Mouse (Mus musculus) myocyte (in vitro differentiated cells): ENCODE measurements around the gene C1qc. TPM values are rescaled to one million over a fixed set of nuclear protein-coding genes. Genes with fewer than 3 reads are reported as not detected.

ENCODE experiments used
- H3K27me3 ChIP-seq: one replicate; pipeline ENCODE4 v1.6.1; 2011; ENCODE audit not compliant: control insufficient read depth, insufficient read depth, insufficient read length
- H3K36me3 ChIP-seq: one replicate; pipeline ENCODE4 v1.6.1; 2011; ENCODE audit not compliant: control insufficient read depth, insufficient read depth
- H3K4me2 ChIP-seq: one replicate; pipeline ENCODE4 v1.6.1; 2011; ENCODE audit warnings: low read depth, control low read depth
- H3K4me3 ChIP-seq: one replicate; pipeline ENCODE4 v1.5.1; 2011; ENCODE audit warnings: mild to moderate bottlenecking, control low read depth, moderate library complexity
- H3K79me2 ChIP-seq: one replicate; pipeline ENCODE4 v1.6.1; 2011; ENCODE audit not compliant: control insufficient read depth, insufficient read depth
- H3ac ChIP-seq: one replicate; pipeline ENCODE4 v1.6.1; 2011; ENCODE audit not compliant: control insufficient read depth, insufficient read length
- CEBPB ChIP-seq: IDR thresholded peaks from 2 replicates; pipeline ENCODE4 v1.6.1; 2011; ENCODE audit warnings: mild to moderate bottlenecking, moderate library complexity; ENCODE audit not compliant: poor library complexity, insufficient read depth, severe bottlenecking
- E2F4 ChIP-seq: IDR thresholded peaks from one replicate; pipeline ENCODE4 v1.6.1; 2011; ENCODE audit warnings: mild to moderate bottlenecking, control low read depth, moderate library complexity; ENCODE audit not compliant: insufficient read depth
- MAX ChIP-seq: IDR thresholded peaks from one replicate; pipeline ENCODE4 v1.6.1; 2011; ENCODE audit warnings: low read depth, mild to moderate bottlenecking, control low read depth
- MYOD1 ChIP-seq, 3 experiments: IDR thresholded peaks; one replicate each; pipeline ENCODE4 v1.6.1; 2011; ENCODE audit warnings: control low read depth in 2 of 3, low read depth in 2 of 3, mild to moderate bottlenecking in 2 of 3, moderate library complexity in 1 of 3; ENCODE audit not compliant: insufficient read length in 2 of 3, control insufficient read depth in 1 of 3
- MYOG ChIP-seq, 3 experiments: IDR thresholded peaks; one replicate each; pipeline ENCODE4 v1.6.1; 2011; ENCODE audit warnings: control low read depth in 2 of 3, low read depth in 2 of 3, mild to moderate bottlenecking in 2 of 3; ENCODE audit not compliant: insufficient read length in 2 of 3, control insufficient read depth in 1 of 3, insufficient read depth in 1 of 3
- POLR2A ChIP-seq: IDR thresholded peaks from one replicate; pipeline ENCODE4 v1.6.1; 2011; ENCODE audit warnings: low read depth, mild to moderate bottlenecking, control low read depth, moderate library complexity; ENCODE audit not compliant: insufficient read length
- POLR2AphosphoS2 ChIP-seq: IDR thresholded peaks from one replicate; pipeline ENCODE4 v1.6.1; 2011; ENCODE audit warnings: low read depth, control low read depth; ENCODE audit not compliant: insufficient read length
- REST ChIP-seq: IDR thresholded peaks from one replicate; pipeline ENCODE4 v1.6.1; 2011; ENCODE audit warnings: mild to moderate bottlenecking, control low read depth, moderate library complexity; ENCODE audit not compliant: insufficient read depth, insufficient read length
- SRF ChIP-seq: IDR thresholded peaks from one replicate; pipeline ENCODE4 v1.6.1; 2011; ENCODE audit warnings: low read depth; ENCODE audit not compliant: control insufficient read depth, insufficient read length
- TCF12 ChIP-seq: IDR thresholded peaks from one replicate; pipeline ENCODE4 v1.6.1; 2011; ENCODE audit warnings: mild to moderate bottlenecking, control low read depth; ENCODE audit not compliant: poor library complexity, insufficient read depth, severe bottlenecking
- TCF3 ChIP-seq: IDR thresholded peaks from one replicate; pipeline ENCODE4 v1.6.1; 2011; ENCODE audit warnings: low read depth, control low read depth; ENCODE audit not compliant: insufficient read length
- USF1 ChIP-seq: IDR thresholded peaks from one replicate; pipeline ENCODE4 v1.6.1; 2011; ENCODE audit warnings: low read depth, mild to moderate bottlenecking, control low read depth, moderate library complexity
- polyA plus RNA-seq: library from polyadenylated mRNA; unstranded; fragments of >200 nt; fragmentation: generic; extraction: Trizol; gene quantifications from one replicate; pipeline ENCODE4 v1.2.1, GENCODE M21; 2012; ENCODE audit warnings: missing spikeins

C1qc gene
- polyA plus RNA-seq, 1 experiment: not detected

GRCm38 (mm10) chr4:136848565-136848964, 44.3 kb downstream of the C1qc start:
- H3K36me3 ChIP-seq: no peaks in the 10 kb centered on the region
- H3K4me2 ChIP-seq: no peak overlapping the region
- TF ChIP-seq POLR2A (no peak), CEBPB (no peak), TCF12 (no peak), SRF (no peak), REST (no peak), MYOD1 (IDR thresholded peaks at IDR 0.05; ENCODE audit: control insufficient read depth in 1 of 3, insufficient read length in 2 of 3, low read depth in 2 of 3) (no peak), POLR2AphosphoS2 (no peak), MAX (no peak), MYOG (IDR thresholded peaks at IDR 0.05; ENCODE audit: control insufficient read depth in 1 of 3, insufficient read depth in 1 of 3, insufficient read length in 2 of 3, low read depth in 2 of 3) (no peak)
- no peak overlapping the region for H3K4me3 ChIP-seq
- H3K79me2 ChIP-seq: no peaks in the 10 kb centered on the region
- H3ac ChIP-seq: no peak overlapping the region
- peaks cover 41% of the 10 kb centered on the region for H3K27me3 ChIP-seq

DNA sequence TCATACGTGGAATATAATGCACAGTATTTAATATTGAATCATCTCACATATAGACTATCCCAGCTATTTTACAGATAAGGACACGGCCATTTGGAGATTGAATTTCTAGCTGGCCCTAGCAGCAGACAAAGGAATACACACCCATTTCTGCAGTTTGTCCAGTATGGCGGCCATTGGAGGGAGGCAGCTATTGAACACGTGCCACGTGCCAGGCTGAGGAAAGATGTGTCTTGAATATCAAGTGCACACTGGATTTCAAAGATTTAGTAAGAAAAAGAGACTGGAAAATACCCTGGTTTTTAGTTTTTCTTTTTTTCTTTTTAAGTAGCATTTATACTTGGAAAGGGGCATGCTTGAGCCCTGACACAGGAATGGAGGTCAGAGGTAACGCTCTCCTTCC, 45.7 kb downstream of the C1qc start:
- Histone ChIP-seq H3K27me3 (peaks cover 33% of the 10 kb centered on the region), H3K4me3 (no peak overlapping the region), H3ac (no peak overlapping the region), H3K36me3 (no peaks in the 10 kb centered on the region), H3K79me2 (no peaks in the 10 kb centered on the region), H3K4me2 (no peak overlapping the region)
- TF ChIP-seq POLR2A (no peak), TCF3 (no peak), POLR2AphosphoS2 (no peak), CEBPB (no peak), USF1 (no peak), MAX (no peak), TCF12 (no peak), REST (no peak), MYOG (IDR thresholded peaks at IDR 0.05; ENCODE audit: control insufficient read depth in 1 of 3, insufficient read depth in 1 of 3, insufficient read length in 2 of 3, low read depth in 2 of 3) (no peak), MYOD1 (IDR thresholded peaks at IDR 0.05; ENCODE audit: control insufficient read depth in 1 of 3, insufficient read length in 2 of 3, low read depth in 2 of 3) (no peak), E2F4 (no peak), SRF (no peak)

- Histone ChIP-seq H3K27me3 (peaks cover 17% of the 10 kb centered on the region), H3K79me2 (no peaks in the 10 kb centered on the region), H3K36me3 (no peaks in the 10 kb centered on the region), H3K4me2 (no peak overlapping the region), H3ac (no peak overlapping the region), H3K4me3 (no peak overlapping the region)
- TF ChIP-seq POLR2A: no peak
- TF ChIP-seq MYOG (IDR thresholded peaks at IDR 0.05; ENCODE audit: control insufficient read depth in 1 of 3, insufficient read depth in 1 of 3, insufficient read length in 2 of 3, low read depth in 2 of 3): no peak
- no peak for TF ChIP-seq SRF
- no peak for TF ChIP-seq CEBPB
- no peak for TF ChIP-seq USF1
- no peak for TF ChIP-seq POLR2AphosphoS2
- no peak for TF ChIP-seq MYOD1 (IDR thresholded peaks at IDR 0.05; ENCODE audit: control insufficient read depth in 1 of 3, insufficient read length in 2 of 3, low read depth in 2 of 3)
- no peak for TF ChIP-seq TCF12
- TF ChIP-seq MAX: no peak
- TF ChIP-seq REST: no peak
- no peak for TF ChIP-seq E2F4
These were observed 50.1 kb downstream of the C1qc start for GRCm38 (mm10) chr4:136842802-136843201.

GRCm38 (mm10) chr4:136842033-136842432, 50.8 kb downstream of the C1qc start:
- Histone ChIP-seq H3K36me3 (no peaks in the 10 kb centered on the region), H3K79me2 (no peaks in the 10 kb centered on the region), H3K4me2 (no peak overlapping the region), H3K27me3 (peaks cover 13% of the 10 kb centered on the region), H3K4me3 (no peak overlapping the region), H3ac (no peak overlapping the region)
- peak; percentile 27 for TF ChIP-seq USF1
- TF ChIP-seq SRF: no peak

GRCm38 (mm10) chr4:136841056-136841455, 51.8 kb downstream of the C1qc start:
- TF ChIP-seq POLR2AphosphoS2 (no peak), TCF3 (no peak), MAX (no peak), MYOG (IDR thresholded peaks at IDR 0.05; ENCODE audit: control insufficient read depth in 1 of 3, insufficient read depth in 1 of 3, insufficient read length in 2 of 3, low read depth in 2 of 3) (no peak), MYOD1 (IDR thresholded peaks at IDR 0.05; ENCODE audit: control insufficient read depth in 1 of 3, insufficient read length in 2 of 3, low read depth in 2 of 3) (no peak), CEBPB (no peak), POLR2A (no peak), E2F4 (no peak), USF1 (no peak), TCF12 (no peak), REST (no peak), SRF (no peak)
- Histone ChIP-seq H3K27me3 (peaks cover 7% of the 10 kb centered on the region), H3K4me2 (peak overlapping the region; percentile 31)

More at GRCm38 (mm10) chr4:136841056-136841455, 51.8 kb downstream of the C1qc start:
- no peak overlapping the region for H3K4me3 ChIP-seq
- no peaks in the 10 kb centered on the region for H3K79me2 ChIP-seq
- H3ac ChIP-seq: no peak overlapping the region
- H3K36me3 ChIP-seq: no peaks in the 10 kb centered on the region

Other genes with a start within 250 kb of the C1qc start
- 21.7 TPM for gene Ephb2, start 57.1 kb downstream of the C1qc start, polyA plus RNA-seq
- gene C1qb, start 6.9 kb downstream of the C1qc start, polyA plus RNA-seq: not detected
- gene C1qa, start 5.7 kb upstream of the C1qc start, polyA plus RNA-seq: not detected
- not detected for gene Epha8, start 63.8 kb upstream of the C1qc start, polyA plus RNA-seq
- 7.4 TPM for gene Zbtb40, start 155.7 kb upstream of the C1qc start, polyA plus RNA-seq